Mouse (Mus musculus): ENCODE data around the gene BC028528. TPM values are rescaled to one million over a fixed set of nuclear protein-coding genes. Genes with fewer than 3 reads are reported as not detected.

BC028528 gene
- total and polyA plus RNA-seq, 3 experiments: 15.6 to 46.1 (median 40.6) TPM

GRCm38 (mm10) chr3:95881979-95882815 is 9.6 kb downstream of the BC028528 start, which contains the start of gene Ciart:
Ciart (minus strand) TSS chr3:95882251.
- no peaks in the 10 kb centered on the region for H3K4me1 ChIP-seq (ENCODE audit: control insufficient read depth in 1 of 2, insufficient read depth in 2 of 2)
- H3K4me2 ChIP-seq (ENCODE audit: insufficient read depth, low read depth, poor library complexity, severe bottlenecking): no peak within 1 kb of the TSS
- H3K9ac ChIP-seq (ENCODE audit: insufficient read depth, low read depth): no peak within 1 kb of the TSS
- TF ChIP-seq MAX (IDR thresholded peaks at IDR 0.05; ENCODE audit: low read length) (no peak), RCOR1 (conservative IDR thresholded peaks at IDR 0.05; ENCODE audit: low read depth, low read length) (no peak), JUND (conservative IDR thresholded peaks at IDR 0.05; ENCODE audit: low read depth, low read length) (no peak), NRF1 (IDR thresholded peaks at IDR 0.05; ENCODE audit: low read depth, low read length) (no peak), JUN (IDR thresholded peaks at IDR 0.05; ENCODE audit: insufficient read depth, low read depth, low read length) (no peak), TCF12 (IDR thresholded peaks at IDR 0.05; ENCODE audit: low read depth, low read length) (no peak), HCFC1 (IDR thresholded peaks at IDR 0.05; ENCODE audit: low read depth, low read length) (no peak), CHD2 (IDR thresholded peaks at IDR 0.05; ENCODE audit: low read length) (no peak), SMC3 (IDR thresholded peaks at IDR 0.05; ENCODE audit: low read depth, low read length) (no peak), TBP (conservative IDR thresholded peaks at IDR 0.05; ENCODE audit: low read depth, low read length) (no peak), ZC3H11A (IDR thresholded peaks at IDR 0.05; ENCODE audit: low read depth, low read length) (no peak), ETS1 (conservative IDR thresholded peaks at IDR 0.05; ENCODE audit: low read depth, low read length) (no peak), USF1 (IDR thresholded peaks at IDR 0.05; ENCODE audit: low read depth, low read length) (no peak), MEF2A (IDR thresholded peaks at IDR 0.05; ENCODE audit: borderline replicate concordance, low read depth, low read length) (no peak), ZKSCAN1 (IDR thresholded peaks at IDR 0.05; ENCODE audit: borderline replicate concordance, low read depth, low read length) (no peak), ZNF384 (IDR thresholded peaks at IDR 0.05; ENCODE audit: low read depth, low read length) (no peak), KAT2A (IDR thresholded peaks at IDR 0.05; ENCODE audit: insufficient replicate concordance, low read length) (no peak), E2F4 (IDR thresholded peaks at IDR 0.05; ENCODE audit: insufficient replicate concordance, low read depth, low read length) (no peak), MAZ (IDR thresholded peaks at IDR 0.05; ENCODE audit: low read depth, low read length) (no peak)
- dilution Hi-C loops (cut with MboI; ENCODE audit: extremely low pct_ligation_motif_present, extremely low pct_unique_long_range_greater_than_20kb, low sequenced_read_pairs): no loop called here
- H3K9me3 ChIP-seq (replicated peaks; ENCODE audit: low read length): peaks cover 8% of the 10 kb centered on the region
- H3K27ac ChIP-seq (ENCODE audit: insufficient read depth, low read depth): no peak within 1 kb of the TSS
- no peaks in the 10 kb centered on the region for H3K79me2 ChIP-seq (replicated peaks; ENCODE audit: control insufficient read depth, extremely low read depth, insufficient read depth, poor library complexity, severe bottlenecking)
- in situ Hi-C loops (cut with MboI; ENCODE audit: low pct_ligation_motif_present, low pct_unique_long_range_greater_than_20kb, low sequenced_read_pairs): no loop called here
- DNase-seq (ENCODE audit: extremely low read depth): no peak
- no peak within 1 kb of the TSS for H3K4me3 ChIP-seq (replicated peaks in 1 of 3; ENCODE audit: low read depth in 2 of 3, low read length in 2 of 3, poor library complexity in 1 of 3)
- H3K27me3 ChIP-seq (replicated peaks): no peaks in the 10 kb centered on the region
- H3K36me3 ChIP-seq (replicated peaks in 1 of 2; ENCODE audit: control insufficient read depth in 1 of 2, insufficient read depth in 1 of 2, low read length in 1 of 2): peaks cover 29 to 75% of the 10 kb centered on the region in 2 experiments

GRCm38 (mm10) chr3:95879063-95879462 is 12.7 kb downstream of the BC028528 start:
- H3K27me3 ChIP-seq (replicated peaks): no peaks in the 10 kb centered on the region
- peaks cover 31 to 66% of the 10 kb centered on the region in 2 experiments for H3K36me3 ChIP-seq (replicated peaks in 1 of 2; ENCODE audit: control insufficient read depth in 1 of 2, insufficient read depth in 1 of 2, low read length in 1 of 2)
- no peak overlapping the region for H3K4me2 ChIP-seq (ENCODE audit: insufficient read depth, low read depth, poor library complexity, severe bottlenecking)
- H3K27ac ChIP-seq (ENCODE audit: insufficient read depth, low read depth): no peak overlapping the region
- H3K4me1 ChIP-seq (ENCODE audit: control insufficient read depth in 1 of 2, insufficient read depth in 2 of 2): no peaks in the 10 kb centered on the region
- dilution Hi-C loops (cut with MboI; ENCODE audit: extremely low pct_ligation_motif_present, extremely low pct_unique_long_range_greater_than_20kb, low sequenced_read_pairs) (no loop called here), in situ Hi-C loops (cut with MboI; ENCODE audit: low pct_ligation_motif_present, low pct_unique_long_range_greater_than_20kb, low sequenced_read_pairs) (no loop called here)
- no peak overlapping the region for H3K9ac ChIP-seq (ENCODE audit: insufficient read depth, low read depth)
- no peak for DNase-seq (ENCODE audit: extremely low read depth)
- H3K79me2 ChIP-seq (replicated peaks; ENCODE audit: control insufficient read depth, extremely low read depth, insufficient read depth, poor library complexity, severe bottlenecking): peaks cover 6% of the 10 kb centered on the region
- H3K9me3 ChIP-seq (replicated peaks; ENCODE audit: low read length): peaks cover 8% of the 10 kb centered on the region
- TF ChIP-seq POLR2AphosphoS2 (IDR thresholded peaks at IDR 0.05; ENCODE audit: low read depth, low read length): no peak
- TF ChIP-seq E2F4 (IDR thresholded peaks at IDR 0.05; ENCODE audit: insufficient replicate concordance, low read depth, low read length): no peak
- TF ChIP-seq JUN (IDR thresholded peaks at IDR 0.05; ENCODE audit: insufficient read depth, low read depth, low read length): no peak
- no peak for TF ChIP-seq ELF1 (IDR thresholded peaks at IDR 0.05; ENCODE audit: low read depth, low read length)
- no peak overlapping the region for H3K4me3 ChIP-seq (replicated peaks in 1 of 3; ENCODE audit: low read depth in 2 of 3, low read length in 2 of 3, poor library complexity in 1 of 3)

Measured in CH12.LX (cell line).